Mouse (Mus musculus) liver, embryonic 16.5 days (tissue): ENCODE measurements around the gene E030018B13Rik. TPM values are rescaled to one million over a fixed set of nuclear protein-coding genes. Genes with fewer than 3 reads are reported as not detected.
A peak's percentile ranks its signal among the peaks of the same experiment; 100 is the strongest.

ENCODE experiments used
- ATAC-seq: fragments of 200-750 bp; cut with Nextera tagmentation; 2 replicates; pipeline ENCODE4 v1.8.0; 2017; ENCODE audit warnings: low read depth, mild to moderate bottlenecking, moderate number of reproducible peaks, moderate library complexity
- H3K27ac ChIP-seq: fragments of 300-500 bp; sonication (generic); 2 replicates; pipeline ENCODE4 v1.5.1; 2014; ENCODE audit warnings: mild to moderate bottlenecking, low read length
- H3K27me3 ChIP-seq: fragments of 300-500 bp; sonication (generic); 2 replicates; pipeline ENCODE4 v1.6.1; 2014; ENCODE audit warnings: low read depth, low read length, mixed read lengths; ENCODE audit not compliant: control insufficient read depth, insufficient read depth
- H3K36me3 ChIP-seq: fragments of 300-500 bp; sonication (generic); 2 replicates; pipeline ENCODE4 v1.6.1; 2014; ENCODE audit warnings: mild to moderate bottlenecking; ENCODE audit not compliant: control insufficient read depth, insufficient read depth
- H3K4me1 ChIP-seq: fragments of 300-500 bp; sonication (generic); 2 replicates; pipeline ENCODE4 v1.6.1; 2014; ENCODE audit warnings: low read depth, low read length, mixed read lengths; ENCODE audit not compliant: control insufficient read depth
- H3K4me2 ChIP-seq: fragments of 300-500 bp; sonication (generic); 2 replicates; pipeline ENCODE4 v1.6.1; 2014; ENCODE audit warnings: low read depth, low read length, mixed read lengths
- H3K4me3 ChIP-seq: fragments of 300-500 bp; sonication (generic); 2 replicates; pipeline ENCODE4 v1.5.1; 2014; ENCODE audit warnings: low read depth, mild to moderate bottlenecking, low read length
- H3K9ac ChIP-seq: fragments of 300-500 bp; sonication (generic); 2 replicates; pipeline ENCODE4 v1.6.1; 2014; ENCODE audit warnings: low read depth, low read length
- H3K9me3 ChIP-seq: fragments of 300-500 bp; sonication (generic); replicated peaks from 2 replicates; pipeline ENCODE4 v1.6.1; 2016; ENCODE audit warnings: low read length; ENCODE audit not compliant: control insufficient read depth
- WGBS: fragments of 180-500 bp; shearing (Covaris S2); extraction: QIAGEN DNeasy Blood & Tissue Kit; methylation state at CpG from one replicate; pipeline ENCODE4 v1.1.7; 2014; ENCODE audit not compliant: insufficient replicate concordance; 5-methylcytosine and 5-hydroxymethylcytosine counted together
- polyA plus RNA-seq: library from polyadenylated mRNA; unstranded; fragments of >200 nt; fragmentation: Nextera tagmentation; extraction: Ambion mirVana; gene quantifications from 2 replicates; pipeline ENCODE4 v1.2.1, GENCODE M21; 2015

E030018B13Rik gene
- polyA plus RNA-seq, 1 experiment from 2014 or later = not detected

GRCm38 (mm10) chr7:63936986-63937235 lies 20.3 kb downstream of the E030018B13Rik start:
- ATAC-seq = no peak
- no peaks in the 10 kb centered on the region for H3K27me3 ChIP-seq
- H3K9ac ChIP-seq = peak overlapping the region; percentile 90
- H3K4me2 ChIP-seq = peak overlapping the region; percentile 100
- WGBS = under 1% methylated on average over 11 of the region's 11 CpGs
- no peaks in the 10 kb centered on the region for H3K36me3 ChIP-seq
- H3K4me1 ChIP-seq = peaks cover 75% of the 10 kb centered on the region
- peak overlapping the region; percentile 76 for H3K4me3 ChIP-seq
- no peaks in the 10 kb centered on the region for H3K9me3 ChIP-seq
- peak overlapping the region; percentile 97 for H3K27ac ChIP-seq

- Histone ChIP-seq H3K27ac (peak overlapping the region; percentile 97), H3K4me2 (peak overlapping the region; percentile 100), H3K9me3 (no peaks in the 10 kb centered on the region), H3K27me3 (no peaks in the 10 kb centered on the region), H3K4me1 (peaks cover 71% of the 10 kb centered on the region), H3K4me3 (peak overlapping the region; percentile 76), H3K9ac (peak overlapping the region; percentile 90), H3K36me3 (no peaks in the 10 kb centered on the region)
- 0% methylated on average over 60 of the region's 88 CpGs for WGBS
- ATAC-seq = peak; percentile 24
These were observed 20.8 kb downstream of the E030018B13Rik start for GRCm38 (mm10) chr7:63937236-63938065.

GRCm38 (mm10) chr7:63938066-63938913 lies 21.6 kb downstream of the E030018B13Rik start:
- H3K27ac ChIP-seq = peak overlapping the region; percentile 97
- no peaks in the 10 kb centered on the region for H3K9me3 ChIP-seq
- peak overlapping the region; percentile 100 for H3K4me2 ChIP-seq
- ATAC-seq = peak; percentile 35
- H3K27me3 ChIP-seq = no peaks in the 10 kb centered on the region
- H3K36me3 ChIP-seq = no peaks in the 10 kb centered on the region
- peak overlapping the region; percentile 76 for H3K4me3 ChIP-seq
- under 1% methylated on average over 114 of the region's 121 CpGs for WGBS
- peak overlapping the region; percentile 90 for H3K9ac ChIP-seq
- H3K4me1 ChIP-seq = peaks cover 63% of the 10 kb centered on the region

- Histone ChIP-seq H3K4me2 (peak within 1 kb of the TSS; percentile 100), H3K36me3 (no peaks in the 10 kb centered on the region), H3K4me1 (peaks cover 56% of the 10 kb centered on the region), H3K9ac (peak within 1 kb of the TSS; percentile 90), H3K27ac (peak within 1 kb of the TSS; percentile 97), H3K9me3 (no peaks in the 10 kb centered on the region), H3K4me3 (peak within 1 kb of the TSS; percentile 76), H3K27me3 (no peaks in the 10 kb centered on the region)
- peak; percentile 83 for ATAC-seq
- WGBS = 0% methylated on average over 48 of the region's 50 CpGs
These were observed 22.3 kb downstream of the E030018B13Rik start, which contains the start of gene Klf13 for GRCm38 (mm10) chr7:63938914-63939396. Gene Klf13, minus strand, starts transcription at chr7:63938915.

GRCm38 (mm10) chr7:63939397-63939951 lies 22.8 kb downstream of the E030018B13Rik start:
- no peaks in the 10 kb centered on the region for H3K36me3 ChIP-seq
- WGBS = 1% methylated on average over 38 of the region's 39 CpGs
- H3K27me3 ChIP-seq = no peaks in the 10 kb centered on the region
- no peaks in the 10 kb centered on the region for H3K9me3 ChIP-seq
- peaks cover 51% of the 10 kb centered on the region for H3K4me1 ChIP-seq
- peak overlapping the region; percentile 89 for H3K9ac ChIP-seq
- H3K27ac ChIP-seq = peak overlapping the region; percentile 96
- H3K4me2 ChIP-seq = peak overlapping the region; percentile 100
- peak; percentile 45 for ATAC-seq
- H3K4me3 ChIP-seq = peak overlapping the region; percentile 76

GRCm38 (mm10) chr7:63940321-63940720 lies 23.7 kb downstream of the E030018B13Rik start:
- H3K4me2 ChIP-seq = peak overlapping the region; percentile 100
- ATAC-seq = no peak
- H3K36me3 ChIP-seq = no peaks in the 10 kb centered on the region
- H3K4me3 ChIP-seq = no peak overlapping the region; the same call in 1 of the 2 replicates
- peak overlapping the region; percentile 96 for H3K27ac ChIP-seq
- H3K27me3 ChIP-seq = no peaks in the 10 kb centered on the region
- peaks cover 43% of the 10 kb centered on the region for H3K4me1 ChIP-seq
- 76% methylated on average over 5 of the region's 5 CpGs for WGBS
- H3K9me3 ChIP-seq = no peaks in the 10 kb centered on the region
- peak overlapping the region; percentile 89 for H3K9ac ChIP-seq

- Histone ChIP-seq H3K4me1 (peaks cover 35% of the 10 kb centered on the region), H3K9me3 (no peaks in the 10 kb centered on the region), H3K4me3 (no peak overlapping the region), H3K36me3 (no peaks in the 10 kb centered on the region), H3K4me2 (peak overlapping the region; percentile 36), H3K27me3 (no peaks in the 10 kb centered on the region), H3K9ac (peak overlapping the region; percentile 40), H3K27ac (peak overlapping the region; percentile 67)
- 34% methylated on average over 3 of the region's 3 CpGs for WGBS
- no peak for ATAC-seq
These were observed 24.4 kb downstream of the E030018B13Rik start for GRCm38 (mm10) chr7:63941050-63941449.

- Histone ChIP-seq H3K36me3 (no peaks in the 10 kb centered on the region), H3K9ac (peak overlapping the region; percentile 40), H3K9me3 (no peaks in the 10 kb centered on the region), H3K4me3 (no peak overlapping the region), H3K27ac (peak overlapping the region; percentile 67), H3K4me1 (peaks cover 33% of the 10 kb centered on the region), H3K4me2 (peak overlapping the region; percentile 36), H3K27me3 (no peaks in the 10 kb centered on the region)
- ATAC-seq = no peak
- WGBS = 13% methylated on average over 4 of the region's 4 CpGs
These were observed 24.8 kb downstream of the E030018B13Rik start for GRCm38 (mm10) chr7:63941501-63941900.
